Mouse (Mus musculus): ENCODE results near the gene Lrp11.
"Not testable (repeated sequence)": the region's sequence is repeated elsewhere in the genome, so short reads cannot be mapped to it uniquely, and the experiment has no call there.

The Lrp11 gene

GRCm38 (mm10) chr10:7589592-7590233, at the start of gene Lrp11:
Gene Lrp11, plus strand, starts transcription at chr10:7589800.
- peak; percentile 88 to 90 for DNase-seq (ENCODE audit: low spot score in 2 of 2)

- DNase-seq (ENCODE audit: low spot score in 2 of 2), result peak; percentile 48 to 51
Observed at GRCm38 (mm10) chr10:7578002-7578401, 11.6 kb upstream of the Lrp11 start.

DNA sequence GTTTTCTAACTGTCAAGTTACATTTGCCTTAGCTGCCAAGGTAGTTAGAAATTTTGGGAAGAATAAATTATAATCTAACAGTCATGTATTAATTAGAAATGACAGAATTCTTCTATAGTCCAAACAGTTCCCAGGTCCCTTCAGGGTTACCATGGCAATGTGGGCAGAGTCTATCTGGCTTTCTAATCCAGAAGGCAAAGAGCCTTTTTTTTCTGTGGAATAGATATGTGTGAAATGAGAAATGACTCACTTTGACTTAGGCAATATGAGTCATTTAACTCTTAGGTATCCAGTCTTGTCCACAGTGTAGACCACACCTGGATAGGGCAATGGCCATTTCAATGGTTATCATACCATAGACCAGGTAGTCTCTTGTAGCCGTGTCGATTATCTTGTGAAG, 8.2 kb upstream of the Lrp11 start:
- DNase-seq (ENCODE audit: low spot score in 2 of 2), result no peak

GRCm38 (mm10) chr10:7582157-7582890, 7.3 kb upstream of the Lrp11 start:
- DNase-seq (ENCODE audit: low spot score in 2 of 2), result no peak

GRCm38 (mm10) chr10:7582891-7583557, 6.6 kb upstream of the Lrp11 start:
- DNase-seq (ENCODE audit: low spot score in 2 of 2), result no peak

DNA sequence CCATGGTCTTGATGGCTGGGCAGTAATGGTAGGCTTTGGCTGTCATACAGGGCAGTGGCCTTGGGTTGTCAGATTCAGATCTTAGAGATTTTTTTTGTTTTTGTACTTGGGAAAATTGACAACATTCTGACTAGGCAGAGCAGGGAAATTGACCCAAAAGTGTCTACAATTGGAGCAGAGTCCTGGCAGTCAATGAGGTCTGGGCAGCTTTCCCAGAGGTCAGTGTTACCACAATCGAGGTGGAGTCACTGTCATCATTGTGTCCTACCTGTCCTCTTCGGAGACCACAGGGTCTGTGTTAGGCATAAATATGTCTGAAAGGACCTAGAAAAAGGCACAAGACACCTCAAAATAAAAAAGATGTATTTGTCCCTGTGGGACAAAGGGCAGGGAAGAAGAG, 2.8 kb upstream of the Lrp11 start:
- DNase-seq (ENCODE audit: low spot score in 2 of 2), result no peak

DNA sequence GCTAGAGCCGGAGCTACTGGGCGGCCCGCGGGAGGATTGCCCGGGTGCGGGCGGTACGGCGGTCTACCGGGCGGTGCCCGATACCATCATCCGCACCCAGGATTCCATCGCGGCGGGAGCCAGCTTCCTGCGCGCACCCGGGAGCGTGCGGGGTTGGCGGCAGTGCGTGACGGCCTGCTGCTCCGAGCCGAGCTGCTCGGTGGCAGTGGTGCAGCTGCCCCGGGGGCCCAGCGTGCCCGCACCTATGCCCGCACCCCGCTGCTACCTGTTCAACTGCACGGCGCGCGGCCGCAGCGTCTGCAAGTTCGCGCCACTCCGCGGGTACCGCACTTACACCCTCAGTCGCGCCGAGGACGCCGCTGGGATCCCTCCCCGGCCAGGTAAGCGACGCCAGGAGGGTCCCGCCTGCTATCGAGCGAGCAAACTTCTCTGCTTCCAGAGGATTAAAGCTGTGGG, 662 bp downstream of the Lrp11 start:
- DNase-seq (ENCODE audit: low spot score in 2 of 2), result no peak

DNA sequence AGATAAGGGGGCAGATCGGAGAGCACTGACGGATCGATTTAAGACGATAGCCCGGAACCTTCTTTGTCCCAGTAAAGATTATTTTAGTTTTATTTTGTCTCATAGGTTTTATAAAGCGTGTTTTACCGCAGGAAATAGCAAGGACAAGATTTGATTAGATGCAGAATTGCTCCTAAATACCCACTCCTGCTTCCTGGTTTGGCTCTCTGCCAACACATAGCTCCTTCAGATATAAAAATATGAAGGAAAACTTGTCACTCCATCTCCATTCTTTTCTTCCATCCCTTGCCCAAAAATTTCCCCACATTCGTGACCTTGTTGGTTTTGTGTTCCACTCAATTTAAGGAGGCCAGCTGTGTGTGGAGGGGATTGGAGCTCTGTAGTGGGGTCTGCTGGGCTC, 1.2 kb downstream of the Lrp11 start:
- DNase-seq (ENCODE audit: low spot score in 2 of 2), result no peak

- DNase-seq (ENCODE audit: low spot score in 2 of 2), result no peak
Observed at GRCm38 (mm10) chr10:7594797-7595196, 5.2 kb downstream of the Lrp11 start.

GRCm38 (mm10) chr10:7596251-7596650, 6.7 kb downstream of the Lrp11 start:
- DNase-seq (ENCODE audit: low spot score in 2 of 2), result no peak

DNA sequence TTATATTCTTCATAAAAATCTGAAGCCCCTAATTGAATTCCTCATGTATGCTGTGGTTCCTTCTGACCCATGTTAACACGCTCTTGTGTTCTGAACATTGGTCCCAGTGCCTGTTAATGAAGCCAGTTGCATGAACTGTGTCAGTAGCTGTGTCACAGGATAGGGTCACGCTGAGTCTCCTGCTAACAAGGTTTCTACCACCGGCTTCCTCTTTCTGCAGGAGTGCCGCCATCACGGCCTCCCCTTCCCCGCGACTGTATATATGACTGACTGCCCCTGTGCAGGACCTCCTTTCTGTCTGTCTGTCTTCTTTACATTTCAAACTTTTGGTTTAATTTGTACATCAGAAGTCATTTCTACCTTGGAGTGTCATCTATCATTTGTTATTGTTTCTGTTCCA, 8.6 kb downstream of the Lrp11 start:
- DNase-seq (ENCODE audit: low spot score in 2 of 2), result no peak

- peak; percentile 67 to 80 for DNase-seq (ENCODE audit: low spot score in 2 of 2)
Observed at GRCm38 (mm10) chr10:7600647-7601046, 11.0 kb downstream of the Lrp11 start.

DNA sequence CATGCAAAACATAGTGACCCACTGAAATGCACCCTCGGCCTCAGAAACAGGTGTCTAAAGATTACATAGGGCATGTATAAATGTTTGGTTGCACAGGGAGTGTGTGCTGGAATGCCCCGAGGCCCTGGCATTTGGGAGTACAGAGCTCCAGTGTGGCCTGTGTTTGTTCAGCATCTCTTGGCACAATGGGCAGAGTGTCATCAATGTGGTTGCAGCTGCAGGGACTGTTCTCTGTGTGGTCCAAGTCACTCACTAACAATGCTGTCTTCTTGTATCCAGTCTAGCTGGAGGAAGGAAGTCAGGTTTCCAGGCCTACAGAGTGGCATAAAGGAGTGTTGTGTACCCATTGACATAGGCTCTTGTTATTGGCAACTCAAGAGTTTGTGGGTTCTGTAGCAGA, 15.6 kb downstream of the Lrp11 start:
- DNase-seq (ENCODE audit: low spot score in 2 of 2), result peak in 1 of 2 experiments; percentile 56

- no peak for DNase-seq (ENCODE audit: low spot score in 2 of 2)
Observed at GRCm38 (mm10) chr10:7606437-7606836, 16.8 kb downstream of the Lrp11 start.

- no peak for DNase-seq (ENCODE audit: low spot score in 2 of 2)
Observed at GRCm38 (mm10) chr10:7608611-7609010, 19.0 kb downstream of the Lrp11 start.

GRCm38 (mm10) chr10:7611647-7612046, 22.0 kb downstream of the Lrp11 start:
- DNase-seq (ENCODE audit: low spot score in 2 of 2), result no peak

GRCm38 (mm10) chr10:7612210-7612609, 22.6 kb downstream of the Lrp11 start:
- DNase-seq (ENCODE audit: low spot score in 2 of 2), result not testable (repeated sequence)

DNA sequence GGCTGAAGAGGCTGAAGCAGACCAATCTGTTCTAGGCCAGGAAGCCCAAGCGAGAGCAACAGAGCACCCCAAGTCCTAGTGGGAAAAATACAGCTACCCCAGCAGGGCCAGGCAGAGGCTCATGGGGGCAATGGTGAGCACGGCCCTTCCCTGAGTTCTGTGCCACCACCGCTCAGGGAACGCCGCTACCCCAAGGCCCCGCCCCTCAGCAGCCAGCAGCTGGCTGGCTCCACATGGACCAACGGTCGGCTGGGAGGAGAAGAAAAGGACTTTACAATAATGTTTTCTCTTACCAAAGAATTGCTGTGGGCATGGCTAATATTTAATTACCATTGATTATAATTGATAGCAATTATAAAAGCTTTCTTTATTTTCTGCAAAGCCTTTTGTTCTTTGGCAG, 25.2 kb downstream of the Lrp11 start:
- DNase-seq (ENCODE audit: low spot score in 2 of 2), result no peak

- DNase-seq (ENCODE audit: low spot score in 2 of 2), result not testable (repeated sequence)
Observed at GRCm38 (mm10) chr10:7617146-7617545, 27.5 kb downstream of the Lrp11 start.

GRCm38 (mm10) chr10:7617556-7617955, 28.0 kb downstream of the Lrp11 start:
- not testable (repeated sequence) for DNase-seq (ENCODE audit: low spot score in 2 of 2)

DNA sequence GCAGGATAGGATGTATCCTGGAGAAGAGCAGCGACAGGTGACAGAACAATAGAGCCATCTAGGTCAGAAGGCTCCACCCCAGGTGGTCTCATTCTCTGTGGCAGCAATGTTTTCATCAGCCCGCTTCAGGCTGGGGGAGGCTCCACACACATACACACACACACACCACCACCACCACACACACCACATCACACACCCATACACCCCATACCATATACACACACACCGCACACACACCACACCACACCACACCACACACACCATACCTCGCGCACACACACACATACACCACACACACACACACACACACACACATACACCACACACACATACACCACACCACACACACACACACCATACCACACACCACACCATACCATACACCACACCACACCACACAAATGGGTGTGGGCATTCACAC, 30.2 kb downstream of the Lrp11 start:
- DNase-seq (ENCODE audit: low spot score in 2 of 2), result no peak

DNA sequence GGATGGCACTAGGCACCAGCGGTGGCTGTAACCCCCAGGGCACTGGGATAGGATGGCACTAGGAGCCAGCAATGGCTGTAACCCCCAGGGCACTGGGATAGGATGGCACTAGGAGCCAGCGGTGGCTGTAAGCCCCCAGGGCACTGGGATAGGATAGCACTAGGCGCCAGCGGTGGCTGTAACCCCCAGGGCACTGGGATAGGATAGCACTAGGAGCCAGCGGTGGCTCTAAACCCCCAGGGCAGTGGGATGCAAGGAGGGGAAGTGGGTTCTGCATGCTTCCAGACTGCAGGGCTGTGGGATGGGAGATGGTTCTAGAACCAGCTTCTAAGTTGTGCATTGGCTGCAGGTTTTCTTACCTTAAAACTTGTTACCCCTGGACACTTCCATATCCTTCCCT, 31.1 kb downstream of the Lrp11 start:
- no peak for DNase-seq (ENCODE audit: low spot score in 2 of 2)

GRCm38 (mm10) chr10:7622378-7622777, 32.8 kb downstream of the Lrp11 start:
- no peak for DNase-seq (ENCODE audit: low spot score in 2 of 2)

All from right cerebral cortex, postnatal 10 days (tissue).